Mouse (Mus musculus) layer of hippocampus, postnatal 25 days (tissue): ENCODE data around the gene Carhsp1. TPM values are rescaled to one million over a fixed set of nuclear protein-coding genes. Genes with fewer than 3 reads are reported as not detected.
A peak's percentile ranks its signal among the peaks of the same experiment; 100 is the strongest.

Experiments
- DNase-seq, 2 experiments: peaks; one replicate each; pipeline ENCODE4 v3.0.0; 2022; ENCODE audit warnings: mixed read lengths in 2 of 2, low spot score in 1 of 2; ENCODE audit errors: extremely low spot score in 1 of 2
- total RNA-seq, 2 experiments: library from RNA; stranded (reverse); gene quantifications; 2 replicates each; pipeline ENCODE4 v1.2.3; 2021

Gene Carhsp1
- total RNA-seq, 2 experiments from 2014 or later, result 24.0 to 27.4 TPM

DNA sequence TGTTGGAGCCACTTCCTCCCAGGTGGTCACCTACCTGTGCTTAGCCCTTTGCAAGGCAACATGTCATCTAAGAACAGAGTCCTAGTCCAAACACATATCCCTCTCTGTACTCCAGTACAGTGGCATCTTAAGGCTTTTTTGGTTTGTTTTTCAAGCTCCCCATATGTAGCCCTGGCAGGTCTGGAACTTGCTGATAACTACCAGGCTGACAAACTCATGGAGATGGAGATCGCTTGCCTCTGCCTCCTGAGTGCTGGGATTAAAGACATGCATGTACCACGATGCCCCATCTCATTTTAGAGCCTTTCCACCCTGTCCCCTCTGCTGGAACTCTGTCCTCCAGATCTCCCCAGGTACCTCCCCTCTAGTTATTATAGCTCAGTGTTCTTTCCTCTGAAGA lies 4.3 kb upstream of the Carhsp1 start:
- no peak for DNase-seq

DNA sequence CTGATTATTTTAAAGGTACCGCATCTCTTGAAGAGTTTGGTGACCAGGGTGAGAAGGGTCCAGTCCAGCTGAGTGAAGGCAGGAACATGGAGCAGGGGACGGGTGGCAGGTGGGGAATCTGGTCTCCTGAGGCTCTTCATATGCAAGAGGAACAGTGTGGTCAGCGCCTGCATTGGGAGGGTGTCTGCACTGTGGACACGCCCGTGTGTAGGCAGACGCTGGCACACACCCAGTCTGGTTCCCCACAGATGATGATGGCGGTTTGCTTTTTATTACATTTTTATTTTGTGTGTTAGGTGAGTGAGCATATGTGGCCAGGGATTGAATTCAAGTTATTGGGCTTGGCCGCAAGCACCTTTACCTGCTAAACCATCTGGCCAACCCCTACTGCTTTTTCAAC lies 3.6 kb upstream of the Carhsp1 start:
- DNase-seq, result no peak

DNA sequence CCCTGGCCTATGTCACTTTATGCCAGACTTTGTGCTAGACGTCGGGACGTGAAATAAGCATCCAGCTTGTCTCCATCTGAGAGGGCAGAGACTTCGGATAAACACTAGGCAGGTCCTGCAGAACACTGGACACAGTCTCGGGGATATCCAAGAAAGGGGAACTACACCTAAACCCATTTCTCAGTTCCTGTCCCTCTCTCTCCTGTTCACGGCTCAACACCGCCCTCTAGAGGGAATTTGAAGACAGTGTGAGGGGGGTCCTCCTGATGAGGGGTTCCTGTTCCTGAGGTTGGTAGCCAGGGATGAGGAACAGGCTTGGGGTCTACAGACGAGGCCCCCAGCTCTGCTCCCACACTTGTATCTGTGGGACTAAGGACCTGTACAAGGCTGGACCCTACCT lies 2.2 kb upstream of the Carhsp1 start:
- peak in 1 of 2 experiments; percentile 40 for DNase-seq

DNA sequence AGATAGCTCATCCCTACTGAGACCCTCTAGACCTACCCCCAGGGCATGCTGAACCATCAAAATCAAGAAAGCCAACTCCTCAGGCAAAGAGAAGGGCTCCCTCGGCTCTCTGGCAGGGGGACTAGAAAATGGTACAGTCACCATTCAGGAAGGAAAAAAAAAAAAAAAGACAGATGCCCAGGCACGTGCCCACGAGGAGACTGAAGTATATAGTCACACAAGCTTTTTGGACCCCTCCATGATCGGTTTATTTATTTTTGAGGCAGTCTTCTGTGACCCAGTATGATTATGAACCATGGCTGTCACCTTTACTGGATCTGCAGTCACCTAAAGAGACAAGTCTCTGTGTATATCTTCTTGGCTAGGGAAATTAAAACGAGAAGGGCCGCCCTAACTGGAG lies 1.4 kb upstream of the Carhsp1 start:
- DNase-seq, result no peak

DNA sequence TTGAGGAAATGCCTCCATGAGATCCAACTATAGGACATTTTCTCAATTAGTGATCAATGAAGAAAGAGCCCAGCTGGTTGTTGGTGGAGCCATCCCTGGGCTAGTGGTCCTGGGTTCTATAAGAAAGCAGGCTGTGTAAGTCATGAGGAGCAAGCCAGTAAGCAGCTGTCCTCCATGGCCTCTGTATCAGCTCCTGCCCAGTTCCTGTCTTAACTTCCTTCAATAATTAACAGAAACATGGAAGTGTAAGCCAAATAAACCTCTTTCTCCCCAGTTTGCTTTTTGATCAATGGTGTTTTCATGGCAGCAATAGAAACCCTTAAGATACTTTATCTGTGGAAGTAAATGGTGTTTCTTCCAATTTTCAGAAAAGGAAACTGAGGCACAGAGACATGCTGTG lies 856 bp upstream of the Carhsp1 start:
- no peak for DNase-seq

DNA sequence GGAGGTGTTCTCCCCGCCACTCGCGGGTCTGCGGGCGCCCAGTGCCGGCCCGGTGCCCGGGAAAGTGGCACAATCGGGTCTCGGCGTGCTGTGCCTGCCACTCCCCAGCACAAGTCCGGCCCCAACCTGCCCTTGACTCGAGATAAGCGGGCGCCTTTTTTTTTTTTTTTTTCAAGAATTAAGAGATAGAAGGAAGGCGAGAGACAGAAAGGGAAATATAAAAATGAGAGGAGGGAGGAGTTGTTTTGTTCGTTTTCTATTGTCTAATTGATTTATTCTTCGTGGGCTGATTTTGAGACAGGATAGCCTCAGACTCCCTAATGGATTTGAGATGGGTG lies 364 bp upstream of the Carhsp1 start:
- DNase-seq, result no peak

DNA sequence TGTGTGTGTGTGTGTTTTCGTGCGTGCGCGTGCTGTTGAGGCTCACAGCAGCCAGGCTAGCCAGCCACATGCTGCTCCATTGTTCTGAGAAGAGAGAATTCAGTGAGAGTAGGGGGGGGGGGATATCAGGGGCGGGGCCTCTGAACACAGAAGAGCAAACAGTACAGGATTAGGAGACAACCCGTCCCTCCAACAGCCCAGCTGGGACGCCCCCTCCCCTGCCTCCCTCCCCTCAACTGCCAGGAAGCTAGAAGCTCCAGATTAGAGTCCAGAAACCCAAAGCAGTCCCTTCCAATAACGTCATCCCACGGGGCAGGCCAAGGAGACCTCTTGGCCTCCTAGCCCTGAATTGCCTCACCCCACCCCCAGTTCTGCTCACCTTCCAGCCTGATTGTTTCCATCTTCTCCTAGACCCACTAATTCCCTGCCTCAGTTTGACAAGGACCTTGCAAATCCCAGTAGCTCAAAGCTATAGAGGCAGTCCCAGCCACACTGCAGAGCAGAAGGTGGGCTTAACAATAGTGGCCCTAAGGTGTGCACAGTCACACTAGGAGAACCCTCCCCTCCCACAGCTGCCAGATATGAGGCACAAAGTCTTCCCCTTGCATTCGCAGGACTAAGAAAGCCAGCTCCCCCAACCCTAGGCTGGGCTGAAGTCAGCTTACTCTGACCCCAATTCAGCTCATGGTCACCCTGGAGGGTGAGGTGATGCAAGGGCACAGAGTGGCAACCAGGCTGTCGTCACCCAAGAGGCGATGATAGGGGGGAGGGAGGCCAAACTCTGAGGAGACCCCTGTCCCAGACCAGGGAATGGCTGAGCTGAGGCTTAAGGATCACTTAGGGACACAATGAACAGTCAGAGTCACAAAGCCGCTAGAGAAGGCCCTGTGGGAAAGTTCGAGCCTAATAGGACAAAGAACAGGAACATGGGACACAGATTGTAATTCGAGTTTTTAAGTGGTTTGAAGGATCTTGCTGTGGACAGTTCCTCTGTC lies 1.6 kb downstream of the Carhsp1 start:
- no peak for DNase-seq

DNA sequence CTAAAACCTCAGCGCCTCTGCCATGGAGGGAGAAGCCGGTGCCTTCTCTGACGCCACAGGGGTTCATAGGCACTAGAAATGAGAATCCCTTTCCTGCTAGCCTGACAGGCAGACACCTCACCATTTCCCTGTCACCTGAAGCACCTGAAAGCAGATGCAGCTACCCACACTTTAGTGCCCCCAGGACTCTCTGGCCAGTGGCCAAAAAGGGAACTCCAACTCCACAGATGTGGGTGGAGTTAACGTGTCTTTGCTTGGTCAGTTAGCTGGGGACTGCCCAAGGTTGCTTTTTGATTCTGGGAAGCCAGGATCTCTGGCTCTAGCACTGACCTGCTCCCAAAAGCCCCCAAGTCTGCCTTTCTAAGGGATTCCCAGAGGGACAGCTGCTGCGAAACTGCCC lies 2.5 kb downstream of the Carhsp1 start:
- no peak for DNase-seq

DNA sequence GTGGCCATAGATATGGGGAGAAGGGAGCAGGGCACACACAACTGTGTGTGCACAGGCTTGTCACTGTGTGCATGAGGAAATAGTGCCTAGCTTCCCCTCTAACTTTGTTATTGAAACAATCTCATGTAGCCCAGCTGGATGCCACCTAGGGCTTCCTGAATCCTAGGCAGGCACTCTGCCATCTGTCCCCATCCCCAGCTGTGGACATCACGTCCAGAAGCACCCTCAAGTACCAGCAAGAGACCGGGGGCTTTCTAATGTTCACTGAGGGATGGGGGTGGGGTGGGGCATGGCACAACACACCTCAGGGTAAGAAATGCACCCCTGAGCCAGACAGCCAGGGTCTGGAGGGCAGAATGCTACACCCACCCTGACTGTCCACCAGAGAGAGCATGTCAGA lies 3.6 kb downstream of the Carhsp1 start:
- no peak for DNase-seq

DNA sequence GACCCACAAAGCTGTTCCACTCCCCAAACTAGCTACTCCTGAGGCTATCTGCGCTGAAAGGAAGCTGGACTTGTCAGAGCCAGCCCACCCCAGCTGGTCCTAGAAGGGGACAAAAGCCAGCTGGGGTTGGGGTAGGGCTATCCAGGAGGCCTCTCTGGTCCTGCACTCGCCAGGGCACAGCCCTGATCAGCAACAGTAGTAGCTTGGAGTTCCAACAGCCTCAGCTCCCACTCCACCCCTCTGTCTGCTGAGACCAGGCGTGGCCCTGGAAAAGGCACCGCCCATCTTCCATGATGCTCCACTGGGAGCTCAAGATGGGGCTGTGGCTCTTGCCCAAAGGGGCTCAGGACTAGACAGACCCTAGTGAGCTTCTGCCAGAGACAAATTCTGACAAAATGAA lies 4.1 kb downstream of the Carhsp1 start:
- DNase-seq, result no peak

DNA sequence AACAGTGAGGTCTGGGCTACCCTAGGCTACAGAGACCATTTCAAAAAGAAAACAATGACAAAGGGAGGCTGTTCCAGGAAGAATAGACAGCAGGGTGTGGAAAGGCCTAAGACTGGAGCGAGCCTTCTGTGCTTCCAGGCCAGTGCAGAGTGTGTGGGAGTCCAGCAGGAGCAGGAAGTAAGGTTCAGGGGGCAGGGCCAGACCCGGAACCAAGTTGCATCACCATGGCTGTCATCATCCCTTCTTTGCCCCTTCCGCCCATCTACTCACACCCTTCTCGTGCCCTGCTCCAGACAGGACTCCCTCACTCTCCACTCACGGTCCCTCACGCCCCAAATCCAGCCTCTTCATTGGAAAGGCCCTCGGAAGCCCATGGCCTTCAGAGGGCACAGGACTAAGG lies 4.7 kb downstream of the Carhsp1 start:
- DNase-seq, result no peak

DNA sequence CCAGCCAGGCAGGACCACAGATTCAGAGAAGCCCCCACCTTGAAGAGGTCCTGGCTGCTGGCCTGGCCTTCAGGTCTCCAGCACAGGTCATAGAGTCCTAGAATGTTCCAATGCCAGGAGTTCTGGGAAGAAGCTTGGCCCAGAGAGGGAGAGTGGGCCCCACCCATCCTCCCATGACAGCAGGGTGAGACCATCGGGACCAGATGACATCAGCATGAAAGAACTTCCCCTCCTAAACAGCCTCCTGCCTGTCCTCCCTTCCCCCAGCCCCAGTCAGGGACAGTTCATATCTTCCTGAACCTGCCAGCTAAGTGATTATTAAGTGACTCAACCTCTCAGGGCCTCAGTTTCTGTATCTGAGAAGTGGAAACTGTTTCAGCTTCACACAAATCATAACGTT lies 5.5 kb downstream of the Carhsp1 start:
- no peak for DNase-seq

DNA sequence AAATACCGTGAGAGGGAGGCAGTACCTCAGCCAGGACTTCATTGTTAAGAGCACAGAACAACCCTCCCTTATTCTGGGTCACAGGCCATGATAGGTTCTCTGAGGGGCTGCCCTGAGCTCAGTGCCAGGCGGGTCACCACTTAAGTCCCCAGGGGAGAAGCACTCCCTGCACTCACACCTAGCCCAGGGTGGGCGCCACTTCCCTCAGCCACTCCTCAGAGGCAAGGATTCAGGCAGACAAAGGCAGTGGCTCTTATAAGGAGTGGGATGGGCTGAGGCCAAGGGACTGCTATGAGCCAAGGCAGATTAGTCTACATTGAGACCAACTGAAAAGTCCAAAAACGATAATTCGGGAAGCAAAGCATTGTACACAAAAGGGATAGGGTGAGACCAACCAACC lies 6.6 kb downstream of the Carhsp1 start:
- no peak for DNase-seq

DNA sequence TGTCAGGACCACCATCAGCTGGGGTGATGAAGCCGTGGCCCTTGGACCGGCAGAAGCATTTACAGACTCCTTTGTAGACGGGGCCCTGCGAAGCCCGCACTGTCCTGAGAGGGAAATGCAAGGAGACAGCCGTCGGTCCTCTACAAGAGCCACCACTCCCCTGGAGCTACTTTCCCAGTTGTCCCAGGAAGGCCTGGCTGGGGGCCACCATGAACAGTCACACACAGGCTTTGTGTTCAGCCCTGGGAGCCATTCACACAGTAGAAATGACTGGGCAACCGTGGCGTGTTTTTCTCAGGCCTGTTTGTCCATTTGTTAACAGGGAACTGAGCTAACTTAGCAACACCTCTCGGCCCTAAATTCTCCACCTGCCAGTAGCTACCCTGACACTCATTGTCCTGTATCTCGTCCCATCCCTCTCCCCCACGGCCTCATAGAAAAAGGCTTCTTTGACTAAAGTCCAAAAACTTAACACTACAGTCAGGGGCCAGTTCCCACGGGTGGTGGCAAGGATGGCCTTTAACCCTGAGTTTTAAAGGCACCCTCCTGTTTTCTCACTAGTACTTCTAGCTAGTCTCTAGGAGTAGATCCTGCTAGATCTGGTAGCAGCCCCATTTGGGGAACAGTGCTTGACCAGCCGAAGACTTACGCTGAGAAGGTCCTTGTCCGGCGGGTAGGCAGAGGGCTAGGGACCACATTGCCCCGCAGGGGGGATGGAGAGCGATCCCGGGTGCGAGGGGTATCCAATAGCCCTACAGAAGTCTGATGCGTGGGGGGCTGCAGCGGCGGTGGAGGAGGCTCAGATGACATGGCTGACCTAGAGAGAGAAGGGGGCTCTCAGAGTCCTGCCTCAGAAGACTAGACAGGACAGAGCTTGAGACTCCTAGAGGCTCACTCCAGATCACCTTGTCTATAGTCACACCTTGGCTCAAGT lies 8.1 kb downstream of the Carhsp1 start:
- no peak for DNase-seq

DNA sequence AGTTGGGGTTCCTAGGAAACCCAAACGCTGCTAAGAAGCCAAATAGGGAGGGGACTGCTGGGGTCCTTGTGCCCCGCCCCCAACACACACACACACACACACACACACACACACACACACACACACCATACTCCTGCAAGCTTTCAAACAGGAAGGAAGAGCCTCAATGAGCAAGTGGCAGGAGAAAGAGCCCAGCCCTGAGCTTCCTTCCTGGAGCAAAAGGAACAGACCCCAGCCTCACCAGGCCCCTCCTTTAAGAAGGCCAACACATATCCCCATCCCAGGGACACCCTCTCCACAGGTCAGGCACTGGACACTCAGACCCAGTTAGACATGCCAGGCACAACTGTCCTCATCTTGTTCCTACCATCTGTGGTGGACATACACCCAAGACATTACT lies 8.9 kb downstream of the Carhsp1 start:
- no peak for DNase-seq

DNA sequence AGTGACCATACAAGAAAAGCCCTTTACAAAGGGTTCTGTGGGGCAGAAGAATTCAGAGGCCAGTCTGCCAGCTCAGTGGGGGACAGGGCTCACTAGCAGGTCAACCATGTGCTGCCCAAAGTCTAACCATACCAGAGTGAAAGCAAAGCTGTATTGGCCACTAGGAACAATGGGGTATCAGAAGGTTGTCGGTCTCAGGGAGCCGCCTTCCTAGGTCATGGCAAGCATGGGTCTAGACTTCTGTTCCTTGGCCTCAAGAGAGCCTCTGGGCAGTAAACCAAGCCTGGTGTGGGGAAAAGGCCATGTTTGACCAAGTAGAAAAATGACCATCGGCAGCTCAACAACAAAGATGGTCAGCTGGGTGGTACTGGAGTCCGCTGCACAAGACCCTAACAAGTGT lies 13.2 kb downstream of the Carhsp1 start:
- no peak for DNase-seq

DNA sequence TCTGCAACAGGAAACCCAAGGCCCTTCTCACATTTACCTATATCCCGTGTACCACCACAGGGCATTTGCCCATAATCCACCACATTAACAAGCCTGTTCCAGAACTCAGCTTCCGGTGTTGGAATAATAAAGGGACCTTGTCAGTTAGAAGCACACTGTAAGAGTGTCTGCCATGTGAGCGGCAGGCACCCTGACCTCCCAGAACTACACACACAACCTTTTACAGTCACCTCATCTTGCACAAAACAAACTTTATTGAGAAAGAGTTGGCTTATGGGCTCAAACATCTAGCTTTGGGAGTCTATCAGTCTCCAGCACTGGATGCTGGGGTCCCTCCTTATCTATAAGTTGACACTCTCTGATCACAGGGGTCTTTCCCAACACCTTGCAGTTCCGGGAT lies 13.6 kb downstream of the Carhsp1 start:
- DNase-seq, result no peak

DNA sequence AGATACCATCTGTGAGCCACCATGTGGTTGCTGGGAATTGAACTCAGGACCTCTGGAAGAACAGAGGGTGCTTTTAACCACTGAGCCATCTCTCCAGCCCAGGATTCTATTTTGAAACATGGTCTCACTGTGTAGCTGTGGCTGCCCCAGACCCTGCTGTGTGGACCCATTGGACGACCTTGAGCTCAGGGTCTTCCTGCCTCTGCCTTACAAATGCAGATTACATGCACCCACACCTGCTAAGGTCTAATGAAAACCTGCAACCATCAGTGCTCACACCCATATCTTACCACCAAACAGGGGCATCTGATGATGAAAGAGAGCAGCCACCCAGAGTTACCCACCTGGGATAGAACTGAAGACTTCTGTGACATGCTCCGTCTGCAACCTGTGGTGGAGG lies 15.7 kb downstream of the Carhsp1 start:
- DNase-seq, result no peak

DNA sequence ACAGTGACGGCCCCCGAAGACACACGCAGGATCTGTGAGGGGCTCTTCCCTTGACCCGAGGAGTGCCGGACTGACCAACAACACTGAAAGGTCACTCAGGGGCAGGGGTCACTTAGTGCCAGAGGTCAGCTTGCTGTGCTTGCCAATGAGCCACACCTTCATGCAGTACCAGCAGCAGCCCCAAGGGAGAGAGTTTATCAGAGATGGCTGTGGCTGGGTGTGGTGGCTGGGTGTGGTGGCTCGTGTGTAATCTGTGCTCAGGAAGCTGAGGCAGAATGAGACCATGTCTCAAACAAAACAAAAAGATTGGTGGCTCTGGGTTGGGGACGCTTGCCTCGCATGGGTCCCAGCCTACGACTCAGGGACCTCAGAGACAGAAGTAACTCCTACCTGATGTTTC lies 16.4 kb downstream of the Carhsp1 start:
- no peak for DNase-seq

DNA sequence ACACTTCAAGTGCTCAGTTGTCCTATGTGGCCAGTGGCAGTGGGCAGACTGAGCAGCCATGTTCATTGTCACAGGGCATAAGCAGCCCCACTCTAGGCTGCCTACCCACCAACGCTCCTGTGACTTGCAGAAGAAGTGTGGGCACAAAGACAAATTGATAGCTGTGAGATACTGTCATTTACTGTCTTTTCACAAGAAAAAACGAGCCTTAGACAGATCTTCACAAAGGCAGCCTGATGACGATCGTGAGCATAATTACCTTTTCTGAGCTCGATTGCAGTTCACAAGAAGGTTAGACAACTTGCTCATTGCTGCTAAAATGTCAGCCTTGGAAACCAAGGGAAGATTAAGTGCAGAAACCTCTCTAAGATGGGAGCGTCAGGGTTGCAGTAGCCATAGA lies 16.8 kb downstream of the Carhsp1 start:
- DNase-seq, result no peak

DNA sequence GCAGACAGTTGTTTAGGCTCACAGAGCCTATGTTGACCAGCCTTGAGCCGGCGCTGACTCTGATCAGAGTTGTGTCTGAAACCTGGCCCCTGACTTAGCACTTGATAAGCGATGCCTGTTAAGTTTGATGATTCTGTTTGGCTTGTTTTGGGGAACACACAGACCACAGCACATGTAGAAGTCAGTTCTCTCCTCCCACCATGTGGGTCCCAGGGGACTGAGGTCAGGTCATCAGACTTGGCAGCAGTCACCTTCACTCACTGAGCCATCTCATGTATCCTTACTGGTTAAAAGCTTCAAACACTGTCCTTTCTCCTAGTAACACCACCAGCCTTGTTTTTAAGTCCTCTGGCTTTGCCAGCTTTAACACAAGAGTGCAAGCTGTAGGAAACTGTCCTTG lies 21.9 kb downstream of the Carhsp1 start:
- no peak for DNase-seq

DNA sequence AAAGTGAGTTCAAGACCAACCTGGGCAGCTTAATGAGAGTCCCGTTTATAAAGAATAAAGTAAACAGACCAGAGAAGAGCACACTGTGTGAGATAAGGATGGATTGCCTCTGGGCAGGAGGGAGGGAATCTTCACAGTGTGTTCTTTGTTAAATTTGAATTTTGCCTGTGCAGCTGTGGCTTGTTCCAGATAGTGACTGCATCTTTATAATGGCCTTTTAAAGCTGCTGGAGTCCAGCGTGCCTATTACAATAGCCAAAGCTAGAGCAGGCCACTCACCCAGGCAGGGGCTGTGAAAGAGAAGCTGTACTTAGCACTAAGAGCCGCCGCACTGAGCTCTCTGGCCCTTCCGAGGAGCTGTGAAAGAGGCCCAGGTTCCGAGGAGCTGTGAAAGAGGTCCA lies 26.4 kb downstream of the Carhsp1 start:
- no peak for DNase-seq
